Mouse (Mus musculus) erythroid progenitor cell, adult 5-6 weeks (primary cell): Measurements from ENCODE around the gene Kdm5b. TPM values are rescaled to one million over a fixed set of nuclear protein-coding genes. Genes with fewer than 3 reads are reported as not detected.

Experiments
- ATAC-seq: replicated peaks from 2 replicates; pipeline ENCODE4 v1.8.0; 2016; ENCODE audit warnings: moderate number of reproducible peaks, mild to moderate bottlenecking, moderate TSS enrichment, inconsistent platforms; ENCODE audit not compliant: poor library complexity, low FRiP score, severe bottlenecking
- total RNA-seq, 2 experiments: library from RNA; stranded (forward) in 1 of 2; stranded (reverse) in 1 of 2; fragments of 150-400 nt in 1 of 2; fragments of 186-747, 209-891 nt in 1 of 2; gene quantifications; 2 replicates each; pipeline versions ENCODE4 v1.2.3 to v1.2.4; 2015 to 2017; ENCODE audit warnings: low replicate concordance in 2 of 2

Kdm5b gene
- total RNA-seq, 2 experiments from 2014 or later, result 2.2 to 20.1 TPM

DNA sequence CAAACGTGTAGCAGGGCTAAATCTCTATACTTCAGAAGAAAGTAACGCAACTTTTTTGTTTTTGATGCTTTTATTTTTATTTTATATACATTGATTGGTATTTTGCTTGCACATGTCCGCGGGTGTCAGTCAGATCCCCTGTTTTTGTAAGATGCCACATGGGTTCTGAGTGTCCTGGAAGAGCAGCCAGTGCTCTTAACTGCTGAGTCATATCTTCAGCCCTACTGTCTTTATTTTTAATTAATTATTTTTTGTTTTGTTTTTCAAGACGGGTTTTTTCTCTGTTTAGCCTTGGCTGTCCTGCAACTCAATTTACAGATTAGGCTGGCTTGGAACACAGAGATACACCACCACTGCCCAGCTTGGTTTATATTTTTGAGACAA, 14.0 kb downstream of the Kdm5b start:
- ATAC-seq, result 0 out of 2 replicates have a peak, but pooled peaks have one; percentile 56

DNA sequence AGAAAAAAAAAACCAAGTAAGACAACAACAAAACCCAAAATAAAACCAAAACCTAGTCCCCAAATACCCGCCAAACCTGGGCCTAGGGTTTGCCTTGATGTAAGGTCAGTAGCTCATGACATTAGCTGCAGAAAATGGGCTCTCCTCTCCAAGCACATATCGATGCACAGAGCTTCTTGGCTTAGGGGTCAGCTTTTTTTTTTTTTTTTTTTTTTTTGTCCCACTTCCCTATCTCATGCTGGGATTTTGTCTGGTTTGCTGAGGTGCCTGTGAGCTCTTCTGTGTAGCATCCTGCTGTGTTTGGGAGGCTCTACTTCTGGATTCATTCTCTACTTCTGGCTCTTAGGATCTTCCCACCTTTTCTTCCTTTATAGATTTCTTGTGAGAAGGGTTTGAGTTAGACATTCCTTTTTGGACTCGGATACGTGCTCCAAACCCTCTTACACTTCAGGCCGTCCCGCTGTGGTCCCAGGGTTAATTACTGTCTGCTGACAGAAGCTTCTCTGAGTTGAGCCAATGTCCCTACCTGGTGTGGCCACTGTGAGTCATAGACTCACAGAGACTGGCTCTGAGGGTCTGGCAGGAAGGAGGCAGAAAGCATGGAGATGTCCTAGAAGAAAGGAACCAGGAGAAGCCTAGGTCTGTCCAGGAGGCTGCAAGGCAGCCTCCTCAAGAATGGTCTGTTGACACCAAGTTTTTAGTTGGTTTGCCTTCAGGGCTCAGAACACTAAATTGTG, 17.6 kb downstream of the Kdm5b start:
- no peak for ATAC-seq

DNA sequence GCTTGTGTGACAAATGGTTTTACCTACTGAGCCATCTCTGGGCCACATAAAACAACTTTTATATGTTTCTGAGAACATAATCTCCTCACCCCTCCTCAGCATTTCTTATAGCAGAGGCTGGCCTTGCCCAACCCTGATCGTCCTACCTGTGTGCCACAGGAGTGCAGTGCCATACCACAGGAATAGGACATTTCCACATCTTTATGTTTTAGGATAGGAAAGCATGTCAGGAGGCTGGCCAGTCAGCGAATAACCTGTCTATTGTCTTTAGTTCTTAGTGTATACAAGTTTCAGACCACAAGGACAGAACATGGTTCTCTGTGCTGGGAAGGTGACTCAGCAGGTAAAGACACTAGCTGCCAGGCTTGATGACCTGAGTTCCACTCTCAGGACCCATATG, 20.8 kb downstream of the Kdm5b start:
- no peak for ATAC-seq

DNA sequence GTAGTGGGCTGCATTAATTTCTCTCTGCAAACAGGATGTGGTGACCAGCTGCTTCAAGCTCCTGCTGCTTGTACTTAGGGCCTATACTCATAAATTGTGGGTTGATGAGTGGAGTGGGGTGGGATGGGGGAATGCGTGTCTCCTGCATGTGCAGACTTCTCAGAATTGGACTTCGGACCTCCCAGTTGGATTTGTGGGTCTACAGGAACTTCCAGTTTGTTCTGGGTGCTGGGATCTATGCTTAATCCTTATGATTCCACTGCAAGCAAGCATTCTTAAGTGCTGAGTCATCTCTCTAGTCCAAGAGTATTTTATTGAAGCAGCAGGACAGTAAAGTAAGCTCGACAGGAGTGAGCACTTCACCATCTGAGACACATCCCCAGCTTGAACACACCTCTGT, 23.6 kb downstream of the Kdm5b start:
- peak; percentile 75 for ATAC-seq

DNA sequence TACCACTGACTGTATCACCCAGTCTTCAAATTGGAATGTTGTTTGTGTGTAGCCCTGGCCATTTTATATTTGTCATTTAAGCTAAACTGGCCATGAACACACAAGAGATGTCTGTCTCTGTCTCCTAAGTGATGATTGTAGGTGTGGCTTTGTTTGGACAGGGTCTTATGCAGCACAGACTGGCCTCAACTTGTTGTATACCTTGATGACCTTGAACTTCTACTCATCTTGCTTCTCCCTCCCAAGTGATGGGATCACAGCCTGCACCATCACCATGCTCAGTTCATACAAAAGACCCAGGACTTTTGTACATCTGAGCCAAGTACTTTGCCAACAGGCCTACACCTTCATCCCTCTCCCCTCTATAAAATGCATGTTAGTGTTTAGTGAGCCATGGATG, 29.7 kb downstream of the Kdm5b start:
- no peak for ATAC-seq

DNA sequence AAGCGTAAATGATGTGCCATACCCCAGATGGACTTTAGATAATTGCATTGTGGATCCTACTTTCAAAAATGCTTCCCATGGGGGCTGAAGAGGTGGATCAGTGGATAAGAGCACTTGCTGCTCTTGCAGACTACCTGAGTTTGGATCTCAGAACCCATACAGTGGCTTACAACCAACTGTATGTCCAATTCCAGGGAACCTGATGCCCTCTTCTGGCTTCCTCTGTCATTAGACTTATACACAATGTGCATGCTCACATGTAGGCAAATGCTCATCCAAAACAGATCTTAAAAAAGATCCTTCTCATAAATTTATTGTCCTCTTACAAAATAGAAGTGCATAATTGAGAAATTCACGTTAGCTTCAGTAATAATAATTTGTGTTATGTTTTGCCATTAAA, 31.8 kb downstream of the Kdm5b start:
- no peak for ATAC-seq

DNA sequence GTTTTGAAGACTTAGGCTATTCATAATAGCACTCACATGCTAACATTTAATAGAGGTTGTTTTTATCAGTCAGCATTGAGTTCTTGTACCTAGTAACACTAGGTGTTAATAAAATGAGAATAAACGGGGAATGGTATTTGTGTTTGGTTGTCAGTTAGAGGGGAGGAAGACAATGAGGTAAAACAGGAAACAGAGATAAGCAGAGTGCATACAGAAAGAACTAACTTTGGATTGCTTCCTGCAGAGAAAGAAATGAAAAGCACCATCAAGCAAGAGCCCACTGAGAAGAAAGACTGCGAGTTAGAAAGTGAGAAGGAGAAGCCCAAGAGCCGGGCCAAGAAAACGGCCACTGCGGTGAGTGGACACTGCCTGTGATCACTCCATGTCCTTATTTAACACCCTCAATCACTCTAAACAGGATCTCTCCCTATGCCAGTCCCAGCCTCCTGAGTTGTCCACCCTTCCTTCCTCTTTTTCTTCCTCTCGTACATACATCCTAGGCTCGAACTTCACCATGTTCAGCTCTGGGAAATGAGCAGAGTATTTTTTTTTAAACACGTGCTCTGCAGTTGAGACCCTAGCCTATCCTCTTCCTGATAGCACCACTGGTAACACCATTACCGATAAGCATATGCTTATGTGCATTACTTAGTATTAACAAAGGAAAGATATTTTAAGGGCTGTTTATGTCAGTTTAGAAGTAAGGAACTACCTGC, 37.5 kb downstream of the Kdm5b start:
- ATAC-seq, result no peak

DNA sequence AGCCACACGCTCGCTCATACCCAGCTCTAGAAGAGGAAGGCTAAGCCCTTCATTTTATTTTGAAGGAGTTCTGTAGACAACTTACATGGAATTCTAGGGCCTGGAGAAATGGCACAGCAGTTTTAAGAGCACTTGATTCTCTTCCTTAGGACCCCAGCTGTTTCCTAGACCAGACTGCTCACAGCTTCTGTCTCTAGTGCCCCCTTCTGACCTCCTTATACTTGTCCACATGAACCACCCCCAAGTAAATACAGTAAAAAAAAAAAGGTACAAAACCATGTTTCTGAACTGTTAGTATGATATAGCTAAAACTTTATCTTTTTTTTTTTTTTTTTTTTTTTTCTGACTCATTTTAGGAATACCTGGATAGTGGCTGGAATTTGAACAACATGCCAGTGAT, 44.1 kb downstream of the Kdm5b start:
- ATAC-seq, result no peak

DNA sequence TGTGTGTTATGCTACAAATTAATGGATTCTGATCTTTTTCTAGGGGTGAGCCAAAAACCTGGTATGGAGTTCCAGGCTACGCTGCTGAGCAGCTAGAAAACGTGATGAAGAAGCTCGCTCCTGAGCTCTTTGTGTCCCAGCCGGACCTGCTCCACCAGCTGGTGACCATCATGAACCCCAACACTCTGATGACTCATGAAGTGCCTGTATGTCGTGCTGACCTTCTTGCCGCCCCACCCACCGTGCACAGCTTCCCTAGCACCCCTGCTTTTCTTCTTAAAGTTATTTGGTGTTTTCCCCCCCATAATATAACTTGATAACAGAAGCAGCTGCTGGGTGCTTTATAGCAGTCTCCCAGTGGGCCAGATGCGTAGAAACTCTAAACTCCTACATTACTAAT, 45.7 kb downstream of the Kdm5b start:
- ATAC-seq, result no peak

DNA sequence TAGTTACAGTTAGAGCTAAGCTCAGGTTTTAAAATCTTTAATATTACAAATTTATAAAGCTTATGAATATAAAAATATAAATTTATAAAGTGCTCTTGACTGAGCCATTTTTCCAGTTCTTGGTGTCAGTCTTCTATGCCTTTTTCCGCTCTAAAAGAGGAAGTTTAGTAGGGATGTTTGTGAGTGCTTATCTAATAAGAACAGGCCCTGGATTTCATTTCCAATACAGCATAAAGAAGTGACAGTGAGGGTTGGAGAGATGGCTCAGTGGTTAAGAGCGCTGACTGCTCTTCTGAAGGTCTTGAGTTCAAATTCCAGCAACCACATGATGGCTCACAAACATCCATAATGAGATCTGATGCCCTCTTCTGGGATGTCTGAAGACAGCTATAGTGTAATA, 46.4 kb downstream of the Kdm5b start:
- ATAC-seq, result no peak

DNA sequence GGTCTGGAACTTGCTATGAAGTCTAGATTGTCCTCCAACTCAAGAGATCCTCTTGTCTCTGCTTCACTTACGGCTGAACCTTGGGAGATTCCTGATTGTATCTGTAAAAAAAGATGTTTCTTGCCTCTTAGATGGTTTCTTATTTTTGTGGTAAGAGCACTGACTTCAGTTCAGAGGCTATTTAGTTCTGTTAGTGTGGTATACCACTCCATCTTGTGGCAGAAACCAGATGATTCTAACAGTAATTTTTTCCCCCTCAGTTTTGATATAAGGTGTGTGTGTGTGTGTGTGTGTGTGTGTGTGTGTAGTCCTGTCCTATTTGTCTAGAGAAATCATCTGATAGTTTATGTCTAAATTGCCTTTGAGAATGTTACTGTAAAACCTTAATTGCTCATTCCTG, 47.3 kb downstream of the Kdm5b start:
- no peak for ATAC-seq

DNA sequence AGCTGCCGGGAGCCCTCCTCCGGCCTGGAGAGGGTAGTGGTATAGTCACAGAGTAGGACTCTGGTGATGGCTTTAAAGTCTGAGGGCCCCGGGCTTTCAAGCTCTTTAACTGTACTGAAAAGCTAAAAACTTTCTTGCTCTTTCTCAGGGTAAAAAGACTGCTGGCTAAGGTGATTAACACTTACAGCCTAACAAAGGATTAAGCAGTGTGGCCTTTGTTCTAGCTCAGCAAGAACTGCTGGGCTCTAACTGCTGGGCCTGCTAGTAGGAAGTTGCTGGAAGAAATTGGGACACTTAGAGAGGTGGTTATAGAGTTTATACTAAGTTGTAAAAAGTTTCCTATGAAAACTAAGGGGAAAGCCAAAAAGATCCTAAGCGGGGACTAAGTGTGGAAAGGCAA, 49.2 kb downstream of the Kdm5b start:
- ATAC-seq, result no peak

DNA sequence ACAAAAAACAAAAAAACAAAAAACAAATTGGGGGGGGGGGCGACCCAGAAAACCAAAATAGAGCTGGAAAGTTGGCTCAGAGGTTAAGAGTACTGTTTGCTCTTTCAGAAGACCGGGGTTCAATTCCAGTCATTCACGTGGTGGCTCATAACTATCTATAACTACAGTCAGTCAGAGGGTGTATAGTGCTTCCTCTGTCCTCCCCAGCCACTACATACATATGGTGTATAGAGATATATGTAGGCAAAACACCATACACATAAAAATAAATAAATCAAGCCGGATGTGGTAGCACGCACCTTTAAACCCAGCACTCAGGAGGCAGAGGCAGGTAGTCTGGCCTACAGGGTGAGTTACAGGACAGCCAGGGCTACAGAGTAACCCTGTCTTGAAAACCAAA, 54.6 kb downstream of the Kdm5b start:
- no peak for ATAC-seq

DNA sequence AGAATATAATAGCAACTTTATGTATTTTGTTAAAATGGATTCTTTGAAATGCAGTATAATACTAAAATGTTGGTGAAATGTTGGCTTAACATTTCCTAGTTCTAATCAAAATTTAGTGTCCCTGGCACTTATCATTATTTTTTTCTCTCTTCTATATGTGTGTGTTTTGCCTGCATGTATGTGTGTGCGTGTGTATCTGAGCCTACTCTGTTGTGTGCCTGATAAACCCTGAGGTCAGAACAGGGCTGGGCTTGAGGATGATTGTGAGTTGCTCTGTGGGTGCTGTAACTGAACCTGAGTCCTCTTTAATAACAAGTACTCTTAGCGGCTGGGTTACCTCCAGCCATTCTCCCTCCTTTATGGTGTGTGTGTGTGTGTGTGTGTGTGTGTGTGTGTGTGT, 55.0 kb downstream of the Kdm5b start:
- peak; percentile 63 for ATAC-seq

DNA sequence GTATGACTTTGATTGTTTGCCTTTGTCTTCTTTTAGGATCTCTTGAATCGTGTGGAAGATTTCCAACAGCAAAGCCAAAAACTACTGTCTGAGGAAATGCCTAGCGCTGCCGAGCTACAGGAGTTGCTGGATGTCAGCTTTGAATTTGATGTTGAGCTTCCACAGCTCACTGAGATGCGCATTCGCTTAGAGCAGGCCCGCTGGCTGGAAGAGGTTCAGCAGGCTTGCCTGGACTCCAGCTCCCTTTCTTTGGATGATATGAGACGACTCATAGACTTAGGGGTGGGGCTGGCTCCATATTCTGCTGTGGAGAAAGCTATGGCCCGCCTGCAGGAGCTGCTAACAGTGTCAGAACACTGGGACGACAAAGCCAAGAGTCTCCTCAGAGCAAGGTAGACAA, 57.7 kb downstream of the Kdm5b start:
- no peak for ATAC-seq

DNA sequence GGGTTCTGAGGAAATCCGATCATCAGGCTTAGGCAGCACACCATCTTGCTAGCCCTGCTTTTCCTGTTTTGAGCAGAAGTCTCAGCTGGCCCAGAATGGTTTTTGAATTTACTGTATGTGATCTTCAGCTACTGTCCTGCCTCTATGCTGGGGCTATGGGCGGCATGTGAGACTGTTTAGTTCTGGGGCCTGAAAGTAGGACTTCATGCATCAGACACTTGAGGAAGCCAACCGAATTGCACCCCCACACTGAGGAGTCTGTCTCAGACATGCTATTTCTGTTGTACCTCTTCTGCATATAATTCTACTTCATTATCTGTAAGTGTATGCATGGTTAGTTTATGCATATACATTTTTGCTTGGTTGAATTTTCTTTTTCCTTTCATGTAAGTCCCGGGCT, 65.4 kb downstream of the Kdm5b start:
- no peak for ATAC-seq

DNA sequence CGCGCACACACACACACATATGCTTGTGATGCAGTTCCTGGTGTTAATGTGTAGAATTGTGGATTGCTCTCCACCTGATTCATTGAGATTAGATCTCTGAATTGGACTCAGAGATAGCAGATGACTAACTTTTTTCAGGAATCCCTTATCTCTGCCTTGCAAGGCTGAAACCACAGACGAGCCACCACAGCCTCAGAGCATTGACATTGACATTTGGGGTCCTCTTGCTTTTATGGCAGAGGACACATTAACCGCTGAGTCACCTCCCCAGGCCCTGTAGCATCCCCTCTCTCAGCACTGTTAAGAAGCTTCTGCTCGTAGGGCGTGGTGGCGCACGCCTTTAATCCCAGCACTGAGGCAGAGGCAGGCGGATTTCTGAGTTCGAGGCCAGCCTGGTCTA, 69.5 kb downstream of the Kdm5b start:
- no peak for ATAC-seq

DNA sequence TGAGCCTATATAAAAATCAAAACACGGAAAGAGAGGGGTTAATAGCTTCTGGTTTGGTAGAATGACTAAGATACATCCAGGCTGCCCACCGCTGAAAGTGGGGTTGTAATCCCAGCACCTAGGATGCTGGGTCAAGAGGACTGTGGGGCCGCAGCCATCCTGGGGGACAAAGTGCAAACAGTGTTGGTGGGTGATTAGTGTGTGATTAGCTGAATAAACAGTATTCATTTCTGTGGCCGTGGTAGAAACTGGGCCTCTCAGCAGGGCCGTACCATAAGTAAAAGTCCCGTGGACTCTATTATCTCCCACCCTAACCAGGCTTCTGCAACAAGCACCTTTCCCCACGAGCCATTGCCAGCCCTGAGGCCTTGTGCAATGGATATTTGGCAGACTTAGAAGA, 74.3 kb downstream of the Kdm5b start:
- no peak for ATAC-seq

DNA sequence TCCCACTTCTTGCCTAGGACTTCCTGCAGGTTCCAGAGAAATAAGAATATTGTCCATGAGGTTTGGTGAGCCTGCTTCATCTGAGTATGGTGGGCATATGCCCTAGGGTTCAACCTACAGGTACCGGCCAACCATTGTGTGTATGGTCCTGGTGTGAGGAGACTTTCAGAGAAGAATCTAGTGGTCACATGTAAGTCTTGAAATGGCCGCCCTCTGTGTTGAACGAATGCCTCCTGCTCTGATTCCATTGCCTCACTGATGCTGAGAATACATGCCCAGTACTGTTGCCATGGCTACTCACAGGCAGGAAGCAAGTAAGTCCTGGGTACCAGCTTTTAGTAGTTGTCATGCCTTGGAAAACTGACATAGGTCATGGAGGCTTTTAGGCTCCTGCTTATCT, 76.3 kb downstream of the Kdm5b start:
- ATAC-seq, result no peak

DNA sequence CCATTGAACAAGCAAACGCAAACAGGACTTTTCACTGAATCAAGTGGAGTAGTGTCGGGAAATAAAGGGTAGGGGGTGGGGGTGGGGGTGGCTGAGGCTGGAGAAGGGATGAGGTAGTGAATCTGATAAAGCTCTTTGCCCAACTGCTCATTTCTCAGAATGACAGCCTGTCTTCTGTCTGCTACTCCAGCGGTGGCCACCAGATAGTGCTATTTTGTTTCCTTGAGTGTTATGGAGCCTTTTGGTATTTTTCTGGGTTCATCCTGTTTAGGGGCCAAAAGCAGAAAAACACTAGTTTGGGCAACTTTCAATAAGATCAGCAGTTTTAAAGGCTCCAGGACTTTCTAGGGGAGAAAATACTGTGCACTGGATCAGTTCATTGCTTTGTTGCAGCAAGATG, 76.7 kb downstream of the Kdm5b start:
- no peak for ATAC-seq

DNA sequence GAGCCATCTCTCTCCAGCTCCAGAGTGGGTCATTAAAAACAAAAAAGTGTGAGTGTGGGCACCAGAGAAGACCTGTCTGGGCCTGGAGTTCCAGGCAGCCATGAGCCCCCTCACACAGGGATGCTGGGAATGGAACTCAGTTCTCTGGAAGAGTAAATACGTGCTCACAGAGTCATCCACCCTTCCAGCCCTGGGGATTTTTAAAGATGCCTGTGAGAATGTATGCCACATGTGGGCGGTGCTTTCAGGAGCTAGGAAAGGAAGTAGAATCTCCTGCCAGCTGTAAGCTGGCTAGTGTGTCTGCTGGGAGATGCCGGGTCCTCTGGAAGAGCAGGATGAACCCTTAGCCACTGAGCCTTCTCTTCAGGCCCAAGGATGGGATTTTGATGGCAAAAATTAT, 78.1 kb downstream of the Kdm5b start:
- no peak for ATAC-seq

DNA sequence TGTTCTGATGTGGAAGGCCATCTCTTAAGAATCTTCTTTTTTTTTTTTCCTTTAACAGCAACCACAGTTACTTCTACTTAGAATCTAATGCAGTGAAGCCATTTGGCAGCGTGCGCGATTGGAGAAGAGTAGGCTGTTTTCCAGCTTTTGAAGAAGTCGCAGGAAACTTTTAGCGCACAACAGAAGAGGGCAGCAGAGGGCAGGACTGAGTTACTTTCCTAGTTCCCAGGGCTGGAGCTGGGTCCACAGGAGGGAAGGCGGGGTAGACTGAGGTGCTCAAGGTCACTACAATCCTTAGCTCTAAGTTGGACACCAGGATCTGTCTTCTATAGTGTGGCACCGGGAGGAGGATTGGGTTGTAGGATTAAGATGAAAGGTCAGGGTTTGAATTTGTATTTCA, 78.6 kb downstream of the Kdm5b start:
- no peak for ATAC-seq
